Mouse (Mus musculus) CD4-positive naive resting alpha-beta T cell, adult 57 days (primary cell): ENCODE data around the gene Traf3ip1. TPM values are rescaled to one million over a fixed set of nuclear protein-coding genes. Genes with fewer than 3 reads are reported as not detected.

Experiments used
- total RNA-seq: library from RNA; stranded (reverse); gene quantifications from one replicate; pipeline ENCODE4 v1.2.4, GENCODE M21; 2023

Traf3ip1 gene
- total RNA-seq = 6.0 TPM

DNA sequence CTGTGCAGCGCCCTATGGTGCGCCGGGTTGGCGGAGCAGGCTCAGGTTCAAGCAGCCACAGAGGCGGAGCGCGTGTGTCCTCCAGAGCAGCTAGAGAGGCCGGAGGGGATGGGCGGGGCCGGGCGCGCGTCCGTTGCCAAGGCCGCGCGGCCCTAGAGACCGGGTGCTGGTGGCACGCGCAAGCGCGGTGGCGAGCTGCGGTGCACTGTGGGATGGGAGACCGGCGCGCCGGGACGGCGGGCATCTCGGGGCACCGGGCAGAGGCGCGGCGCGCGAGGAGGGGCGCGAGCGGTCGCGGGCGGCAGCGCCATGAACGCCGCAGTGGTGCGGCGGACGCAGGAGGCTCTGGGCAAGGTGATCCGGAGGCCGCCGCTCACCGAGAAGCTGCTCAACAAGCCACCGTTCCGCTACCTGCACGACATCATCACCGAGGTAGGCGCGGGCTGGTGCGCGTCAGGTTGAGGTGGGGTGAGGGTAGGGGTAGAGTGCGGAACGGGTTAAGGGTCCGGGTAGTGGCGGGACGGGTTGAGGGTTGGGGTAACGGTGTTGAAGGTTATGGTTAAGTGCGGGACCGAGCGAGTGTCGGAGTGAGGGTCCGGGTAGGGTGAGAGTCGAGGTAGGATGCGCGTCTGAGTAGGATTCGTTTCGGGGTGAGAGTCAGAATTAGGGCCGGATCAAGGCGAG, at the start of gene Traf3ip1:
Gene Traf3ip1 (plus strand): TSS at position 191 of the 684 bp plus-strand sequence.

DNA sequence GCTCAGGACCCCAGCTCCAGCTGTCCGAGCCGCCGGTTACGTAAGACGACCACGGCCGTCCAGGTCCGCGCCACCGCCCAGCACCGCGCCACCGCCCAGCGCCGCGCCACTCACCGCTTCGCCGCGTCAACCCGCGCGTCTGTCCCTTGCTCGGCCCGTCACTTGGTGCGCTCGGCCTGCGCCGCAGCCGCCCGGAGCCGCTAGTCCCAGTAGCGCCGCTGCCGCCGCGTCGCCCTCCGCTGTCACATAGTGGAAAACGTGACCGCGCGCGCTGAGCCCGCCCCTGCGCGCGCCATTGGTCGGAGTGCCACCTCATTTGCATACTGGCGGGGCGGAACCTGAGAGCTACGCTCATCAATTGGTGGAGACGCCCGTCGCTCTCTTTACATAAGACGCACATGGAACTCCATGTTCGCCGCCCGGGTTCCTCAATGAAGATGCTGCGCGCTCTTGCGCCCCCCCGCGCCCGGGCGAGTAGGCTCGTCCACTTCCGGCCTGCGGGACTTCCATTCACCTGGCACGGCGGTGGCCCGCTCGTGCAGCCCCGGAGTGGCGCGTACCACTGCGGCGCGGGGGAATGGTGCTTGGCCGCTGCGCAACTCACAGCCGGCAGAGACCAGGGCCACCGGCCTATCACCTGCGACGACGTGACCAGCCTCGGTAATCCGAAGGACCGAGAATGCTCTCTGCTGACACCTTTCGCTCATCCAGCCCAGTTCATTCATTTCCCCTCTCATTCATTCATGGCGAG, 35.2 kb upstream of the Traf3ip1 start, which contains the start of gene Per2:
Gene Per2 (minus strand): TSS at position 266 of the 751 bp plus-strand sequence.

DNA sequence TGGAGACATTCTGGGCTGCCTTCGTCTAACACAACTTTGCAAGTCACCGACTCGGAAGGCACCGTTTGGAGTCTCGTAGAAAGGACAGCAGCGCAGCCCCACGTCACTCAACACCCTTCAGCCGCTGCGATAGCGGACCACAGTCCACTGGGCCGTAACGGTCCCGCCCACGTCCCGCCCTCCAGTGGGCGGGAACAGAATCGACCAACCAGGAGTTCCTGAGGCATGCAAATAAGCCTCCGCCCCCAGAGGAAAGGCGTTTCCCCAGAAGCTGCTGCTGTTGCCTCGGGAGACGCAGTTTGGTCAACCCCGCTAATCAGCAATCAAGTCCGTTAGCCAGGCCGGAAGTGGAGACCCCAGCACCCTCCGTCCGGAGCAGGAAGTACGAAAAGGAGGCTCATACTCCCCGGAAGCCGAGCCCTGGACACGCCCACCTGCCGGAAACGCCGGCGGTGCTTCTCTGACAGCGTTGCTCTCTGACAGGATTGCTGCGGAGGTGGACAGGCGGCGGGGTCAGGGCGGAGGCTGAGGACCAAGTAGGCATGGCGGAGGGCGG, 45.9 kb downstream of the Traf3ip1 start, which contains the start of gene Asb1:
Gene Asb1 (plus strand): TSS at position 274 of the 556 bp plus-strand sequence.

Other genes starting within 250 kb of the Traf3ip1 start
- gene Ube2f, start 244.3 kb upstream of the Traf3ip1 start, total RNA-seq = 57.6 TPM
- gene Scly, start 196.3 kb upstream of the Traf3ip1 start, total RNA-seq = 22.5 TPM
- gene Espnl, start 172.6 kb upstream of the Traf3ip1 start, total RNA-seq = 0.21 TPM
- not detected for gene Klhl30, start 143.6 kb upstream of the Traf3ip1 start, total RNA-seq
- not detected for gene Erfe, start 128.2 kb upstream of the Traf3ip1 start, total RNA-seq
- 119 TPM for gene Ilkap, start 95.8 kb upstream of the Traf3ip1 start, total RNA-seq
- gene Hes6, start 80.6 kb upstream of the Traf3ip1 start, total RNA-seq = 32.2 TPM
- gene Per2, start 35.3 kb upstream of the Traf3ip1 start, total RNA-seq = 11.1 TPM
- 11.1 TPM for gene Asb1, start 45.9 kb downstream of the Traf3ip1 start, total RNA-seq